Mouse (Mus musculus) fibroblast of lung, adult 2 months (primary cell): ENCODE data around the gene Ppp1r1b.

ENCODE experiments used
- DNase-seq: peaks from one replicate; pipeline ENCODE4 v3.0.0-alpha.2; 2011; ENCODE audit warnings: low read depth

Ppp1r1b gene

DNA sequence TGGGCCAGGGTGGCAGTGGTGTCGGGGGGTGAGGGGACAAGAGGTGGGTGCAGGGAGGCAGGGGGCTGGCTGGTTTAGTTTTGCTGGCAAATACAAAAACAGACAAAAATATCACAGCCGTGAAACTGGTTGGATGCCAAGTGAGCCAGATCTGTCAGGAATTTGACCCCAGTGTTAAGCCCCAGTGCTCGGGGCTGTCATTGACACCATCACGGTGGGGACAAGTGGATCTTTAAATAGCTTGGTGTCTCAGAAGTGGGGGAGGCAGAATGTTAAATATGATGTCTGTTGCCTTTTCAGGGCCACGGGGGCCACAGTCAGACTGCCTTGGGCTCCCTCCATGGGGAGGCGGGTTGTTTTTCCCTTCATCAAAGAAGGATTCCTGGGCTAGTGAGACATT, 46.1 kb downstream of the Ppp1r1b start:
- no peak for DNase-seq

- no peak for DNase-seq
Observed at GRCm38 (mm10) chr11:98395041-98395440, 46.8 kb downstream of the Ppp1r1b start.

DNA sequence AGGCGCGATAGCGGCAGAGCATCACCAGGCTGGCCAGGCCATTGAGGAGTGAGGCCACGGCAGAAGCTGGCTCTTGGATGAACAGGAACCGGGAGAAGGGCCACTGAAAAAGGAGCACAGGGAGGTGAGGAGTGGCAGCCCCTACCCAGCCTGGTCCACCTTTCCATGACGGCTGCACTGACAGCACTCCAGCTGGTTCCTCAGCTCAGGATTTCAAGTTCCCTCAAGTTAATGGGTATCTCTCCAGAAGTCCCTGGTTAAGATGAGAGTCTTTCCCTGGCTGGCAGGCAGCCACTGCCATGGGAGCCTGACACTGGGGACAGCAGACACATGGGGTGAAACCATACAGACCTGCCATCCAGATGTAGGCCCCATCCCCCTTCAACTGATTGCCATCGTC, 49.7 kb downstream of the Ppp1r1b start:
- no peak for DNase-seq

DNA sequence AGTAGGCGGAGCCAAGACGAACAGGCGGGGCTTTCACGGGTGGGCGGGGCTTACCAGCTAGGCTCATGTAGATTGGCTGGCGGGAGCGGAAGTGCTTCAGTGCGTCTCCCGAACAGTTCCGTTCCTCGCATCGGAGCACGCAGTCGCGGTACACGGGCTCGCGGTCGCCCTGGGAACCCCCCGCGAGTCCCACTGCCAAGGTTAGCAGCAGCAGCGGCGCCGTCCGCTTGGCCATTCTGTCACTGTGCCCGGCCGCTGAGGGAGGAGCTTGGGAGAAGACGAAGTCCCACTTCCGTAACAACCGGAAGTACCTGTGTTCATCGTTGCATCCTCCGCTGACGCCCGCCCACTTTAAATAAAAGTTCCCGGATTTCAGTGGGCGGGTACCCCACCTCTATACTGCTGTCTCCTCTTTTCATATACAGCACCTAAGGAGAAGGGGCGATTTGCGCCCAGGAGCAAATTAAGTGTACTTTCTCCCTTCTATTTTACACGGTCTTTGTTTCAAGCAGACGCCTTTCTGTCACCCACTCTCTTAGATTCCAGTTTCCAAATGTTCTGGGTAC, 52.0 kb downstream of the Ppp1r1b start, which contains the start of gene Pgap3:
Pgap3 (minus strand) TSS at position 330 of the 566 bp plus-strand sequence.
- peak; percentile 83 for DNase-seq

DNA sequence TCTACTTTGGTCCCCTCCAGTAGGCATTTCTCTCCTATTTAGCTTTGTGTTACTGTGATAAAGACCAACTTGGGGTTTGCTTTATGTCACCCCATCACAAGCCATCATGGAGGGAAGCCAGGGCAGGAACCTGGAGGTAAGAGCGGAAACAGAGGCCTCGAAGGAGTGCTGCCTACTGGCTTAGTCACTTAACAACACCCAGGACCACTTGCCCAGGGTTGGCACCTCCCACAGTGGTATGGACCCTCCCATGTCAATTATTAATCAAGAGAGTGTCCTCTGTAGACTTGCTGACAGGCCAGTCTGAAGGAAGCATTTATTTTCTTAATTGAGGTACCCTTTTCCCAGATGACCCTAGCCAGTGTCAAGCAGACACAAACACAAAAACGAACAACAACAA, 52.6 kb downstream of the Ppp1r1b start:
- DNase-seq = no peak

GRCm38 (mm10) chr11:98406621-98407020, 58.4 kb downstream of the Ppp1r1b start:
- DNase-seq = no peak
